Mouse (Mus musculus) G1E (cell line): ENCODE results near the gene Npas3. TPM values are rescaled to one million over a fixed set of nuclear protein-coding genes. Genes with fewer than 3 reads are reported as not detected.

Source experiments
- ATAC-seq: 2 replicates; pipeline ENCODE4 v1.8.0; 2016; ENCODE audit warnings: mild to moderate bottlenecking; ENCODE audit not compliant: insufficient number of reproducible peaks, poor library complexity, low FRiP score, severe bottlenecking; ENCODE audit errors: extremely low read depth
- DNase-seq: peaks from one replicate; pipeline ENCODE4 v3.0.0; 2012; ENCODE audit warnings: low spot score
- H3K27me3 ChIP-seq: 2 replicates; pipeline ENCODE4 v1.6.1; 2012; ENCODE audit warnings: mild to moderate bottlenecking, low read length, inconsistent platforms; ENCODE audit not compliant: insufficient read depth
- H3K36me3 ChIP-seq: replicated peaks from 2 replicates; pipeline ENCODE3; 2012; ENCODE audit warnings: mild to moderate bottlenecking, inconsistent platforms
- H3K4me1 ChIP-seq: 2 replicates; pipeline ENCODE4 v1.6.1; 2012; ENCODE audit warnings: low read depth, low read length, inconsistent platforms, mixed read lengths; ENCODE audit not compliant: insufficient read depth
- H3K4me3 ChIP-seq: 2 replicates; pipeline ENCODE4 v1.5.1; 2012; ENCODE audit warnings: low read depth, mild to moderate bottlenecking, inconsistent platforms, low read length, moderate library complexity, mixed read lengths
- H3K9me3 ChIP-seq: replicated peaks from 2 replicates; pipeline ENCODE4 v1.6.1; 2012; ENCODE audit warnings: inconsistent platforms
- CTCF ChIP-seq: IDR thresholded peaks from 2 replicates; pipeline ENCODE4 v1.5.1; 2012; ENCODE audit warnings: low read depth, low read length, inconsistent platforms, mixed read lengths
- GATA1 ChIP-seq: IDR thresholded peaks from 2 replicates; pipeline ENCODE4 v1.6.1; 2012; ENCODE audit warnings: borderline replicate concordance, low read length, inconsistent platforms, mixed read lengths
- GATA2 ChIP-seq: IDR thresholded peaks from 2 replicates; pipeline ENCODE4 v1.6.1; 2012; ENCODE audit warnings: low read depth, low read length, inconsistent platforms, borderline replicate concordance
- POLR2AphosphoS5 ChIP-seq: IDR thresholded peaks from 2 replicates; pipeline ENCODE4 v1.6.1; 2012; ENCODE audit warnings: low read depth, low read length, inconsistent platforms; ENCODE audit not compliant: insufficient replicate concordance
- TAL1 ChIP-seq: conservative IDR thresholded peaks from 2 replicates; pipeline ENCODE4 v1.6.1; 2012; ENCODE audit warnings: low read depth, low read length, inconsistent platforms, mixed read lengths
- polyA plus RNA-seq: library from polyadenylated mRNA; stranded (reverse); fragments of >175 nt; gene quantifications from 2 replicates; pipeline ENCODE4 v1.2.3, GENCODE M21; 2012
- total RNA-seq, 2 experiments: library from RNA; stranded (forward) in 1 of 2; stranded (reverse) in 1 of 2; fragments of 200-1000 nt in 1 of 2; fragments of >200 nt in 1 of 2; fragmentation: Nextera tagmentation in 1 of 2; gene quantifications; 2 replicates each; pipeline ENCODE4 v1.2.3; 2014 to 2017

Npas3 gene
- total and polyA plus RNA-seq, 3 experiments = 0.11 TPM; not detected in 2

- H3K4me3 ChIP-seq = no peak overlapping the region
- ATAC-seq = no peak
- no peak for DNase-seq
- no peaks in the 10 kb centered on the region for H3K27me3 ChIP-seq
- H3K36me3 ChIP-seq = no peaks in the 10 kb centered on the region
- H3K4me1 ChIP-seq = no peaks in the 10 kb centered on the region
- peaks cover 56% of the 10 kb centered on the region for H3K9me3 ChIP-seq
- TF ChIP-seq POLR2AphosphoS5 (no peak), GATA1 (no peak), TAL1 (no peak), CTCF (no peak), GATA2 (no peak)
Measured at GRCm38 (mm10) chr12:53837408-53837807, 588.9 kb downstream of the Npas3 start.

- no peak overlapping the region for H3K4me3 ChIP-seq
- no peak for ATAC-seq
- no peaks in the 10 kb centered on the region for H3K36me3 ChIP-seq
- H3K4me1 ChIP-seq = no peaks in the 10 kb centered on the region
- DNase-seq = no peak
- H3K9me3 ChIP-seq = peaks cover 52% of the 10 kb centered on the region
- TF ChIP-seq GATA2 (no peak), GATA1 (no peak), TAL1 (no peak), POLR2AphosphoS5 (no peak), CTCF (no peak)
- H3K27me3 ChIP-seq = no peaks in the 10 kb centered on the region
Measured at GRCm38 (mm10) chr12:53838541-53838940, 590.1 kb downstream of the Npas3 start.

- no peak for ATAC-seq
- Histone ChIP-seq H3K4me3 (no peak overlapping the region), H3K4me1 (no peaks in the 10 kb centered on the region), H3K36me3 (no peaks in the 10 kb centered on the region), H3K27me3 (no peaks in the 10 kb centered on the region), H3K9me3 (peaks cover 55% of the 10 kb centered on the region)
- DNase-seq = no peak
- TF ChIP-seq GATA2 (no peak), CTCF (no peak), POLR2AphosphoS5 (no peak), TAL1 (no peak), GATA1 (no peak)
Measured at GRCm38 (mm10) chr12:53841928-53842671, 593.6 kb downstream of the Npas3 start.

- no peaks in the 10 kb centered on the region for H3K36me3 ChIP-seq
- no peaks in the 10 kb centered on the region for H3K4me1 ChIP-seq
- H3K4me3 ChIP-seq = no peak overlapping the region
- peaks cover 53% of the 10 kb centered on the region for H3K9me3 ChIP-seq
- DNase-seq (no peak), ATAC-seq (no peak)
- TF ChIP-seq TAL1 = no peak
- TF ChIP-seq CTCF = no peak
- no peak for TF ChIP-seq POLR2AphosphoS5
- TF ChIP-seq GATA1 = no peak
- no peak for TF ChIP-seq GATA2
- H3K27me3 ChIP-seq = no peaks in the 10 kb centered on the region
Measured at GRCm38 (mm10) chr12:53843626-53844025, 595.1 kb downstream of the Npas3 start.

GRCm38 (mm10) chr12:53846154-53846665 lies 597.7 kb downstream of the Npas3 start:
- H3K9me3 ChIP-seq = peaks cover 66% of the 10 kb centered on the region
- no peaks in the 10 kb centered on the region for H3K27me3 ChIP-seq
- no peaks in the 10 kb centered on the region for H3K4me1 ChIP-seq
- TF ChIP-seq TAL1 (no peak), GATA2 (no peak), GATA1 (no peak), CTCF (no peak), POLR2AphosphoS5 (no peak)
- H3K36me3 ChIP-seq = no peaks in the 10 kb centered on the region
- DNase-seq (no peak), ATAC-seq (no peak)
- no peak overlapping the region for H3K4me3 ChIP-seq

- no peak for DNase-seq
- no peak overlapping the region for H3K4me3 ChIP-seq
- H3K4me1 ChIP-seq = no peaks in the 10 kb centered on the region
- no peaks in the 10 kb centered on the region for H3K36me3 ChIP-seq
- no peak for TF ChIP-seq POLR2AphosphoS5
- no peak for TF ChIP-seq GATA2
- no peak for TF ChIP-seq GATA1
- TF ChIP-seq TAL1 = no peak
- TF ChIP-seq CTCF = no peak
- peaks cover 54% of the 10 kb centered on the region for H3K9me3 ChIP-seq
- no peaks in the 10 kb centered on the region for H3K27me3 ChIP-seq
- ATAC-seq = no peak
Measured at GRCm38 (mm10) chr12:53849263-53849662, 600.8 kb downstream of the Npas3 start.

GRCm38 (mm10) chr12:53852432-53852831 lies 604.0 kb downstream of the Npas3 start:
- H3K9me3 ChIP-seq = peaks cover 46% of the 10 kb centered on the region
- DNase-seq (no peak), ATAC-seq (no peak)
- no peaks in the 10 kb centered on the region for H3K27me3 ChIP-seq
- no peaks in the 10 kb centered on the region for H3K4me1 ChIP-seq
- H3K4me3 ChIP-seq = no peak overlapping the region
- H3K36me3 ChIP-seq = no peaks in the 10 kb centered on the region
- no peak for TF ChIP-seq TAL1
- no peak for TF ChIP-seq GATA1
- TF ChIP-seq POLR2AphosphoS5 = no peak
- TF ChIP-seq CTCF = no peak
- no peak for TF ChIP-seq GATA2
